ENCODE assay signal across 26 mouse cellular contexts in genomic region chr8:46408886-46409285, GRCm38 (mm10).
DNase-seq lines count a peak whose midpoint lies in the region; ATAC-seq and TF ChIP-seq lines count a peak whose summit lies in the region.
"Had no signal": no experiment of that assay in that cellular context is flagged by ENCODE, and none has a peak within 500 bp of the region (broad histone marks: within the 10 kb centered on the region; RNA-seq: fewer than 3 reads in every experiment).

No protein-coding gene starts in this region.

- no peak overlapping the region for H3K4me2 ChIP-seq in liver, embryonic 16.5 days (ENCODE audit: low read depth, low read length)
- no peak overlapping the region for H3K4me2 ChIP-seq in liver, embryonic 11.5 days
- H3K4me2 ChIP-seq in liver, postnatal 0 days (ENCODE audit: low read depth, low read length) = no peak overlapping the region
- H3K4me2 ChIP-seq: heart, embryonic 12.5 days; limb, embryonic 12.5 days; midbrain, embryonic 11.5 days; neural tube, embryonic 15.5 days had no signal

- TF ChIP-seq CTCF in liver, postnatal 0 days (IDR thresholded peaks at IDR 0.05; ENCODE audit: low read depth) = no peak

- no peaks in the 10 kb centered on the region; the same call in 1 of the 2 replicates for H3K4me1 ChIP-seq in liver, embryonic 16.5 days (ENCODE audit: control insufficient read depth, low read depth, low read length)
- no peaks in the 10 kb centered on the region for H3K4me1 ChIP-seq in liver, embryonic 11.5 days (replicated peaks; ENCODE audit: control insufficient read depth, insufficient read depth, low read length)
- H3K4me1 ChIP-seq in liver, postnatal 0 days (ENCODE audit: insufficient read depth) = peaks cover 6% of the 10 kb centered on the region; the same call in 1 of the 2 replicates
- H3K4me1 ChIP-seq: embryonic facial prominence, embryonic 10.5 days; heart, embryonic 12.5 days; limb, embryonic 12.5 days; neural tube, embryonic 15.5 days had no signal

- DNase-seq in kidney, adult 11 months = peak; percentile 52
- DNase-seq in kidney, postnatal 10 days = no peak
- no peak for DNase-seq in liver, embryonic 11.5 days (ENCODE audit: low spot score)
- no peak for DNase-seq in liver, postnatal 0 days
- no peak for DNase-seq in thymus, adult 18-20 months
- DNase-seq in testis, postnatal 10 days (ENCODE audit: low spot score) = no peak
- DNase-seq in natural killer cell, adult 2 months (ENCODE audit: low spot score in 2 of 2) = no peak
- DNase-seq: adrenal gland, adult 8-10 months; cerebellum, adult 11-12 months; cerebellum, postnatal 10 days; gastrocnemius, postnatal 10 days; heart, postnatal 10 days; lung, adult 18-20 months; lung, postnatal 14 days; right cerebral cortex, adult 18-20 months; thymus, postnatal 4 days had no signal

- H3K27ac ChIP-seq in liver, embryonic 16.5 days (ENCODE audit: low read length) = peak overlapping the region; percentile 58; the same call in 1 of the 2 replicates
- no peak overlapping the region for H3K27ac ChIP-seq in liver, embryonic 11.5 days (ENCODE audit: low read depth, low read length)
- H3K27ac ChIP-seq in liver, postnatal 0 days (ENCODE audit: low read depth) = peak overlapping the region; percentile 90
- H3K27ac ChIP-seq: embryonic facial prominence, embryonic 10.5 days; hindbrain, postnatal 0 days; layer of hippocampus, adult 2 months; limb, embryonic 12.5 days; neural tube, embryonic 15.5 days had no signal

- peak; percentile 58 for ATAC-seq in liver, embryonic 16.5 days (ENCODE audit: low read depth)
- ATAC-seq in liver, embryonic 11.5 days (replicated peaks; ENCODE audit: low FRiP score) = no peak
- ATAC-seq in liver, postnatal 0 days = peak; percentile 78
- ATAC-seq: activated CD4-positive, CD25-positive, alpha-beta regulatory T cell, adult 4 months; forebrain, embryonic 16.5 days; hindbrain, postnatal 0 days had no signal

- H3K27me3 ChIP-seq in liver, embryonic 16.5 days (ENCODE audit: control insufficient read depth, insufficient read depth, low read depth, low read length) = no peaks in the 10 kb centered on the region
- H3K27me3 ChIP-seq in liver, embryonic 11.5 days (replicated peaks; ENCODE audit: control insufficient read depth, insufficient read depth, low read length) = no peaks in the 10 kb centered on the region
- H3K27me3 ChIP-seq in liver, postnatal 0 days (ENCODE audit: insufficient read depth, low read length) = no peaks in the 10 kb centered on the region
- H3K27me3 ChIP-seq: heart, embryonic 12.5 days; limb, embryonic 12.5 days; neural tube, embryonic 15.5 days had no signal

- WGBS in liver, embryonic 16.5 days (ENCODE audit: insufficient replicate concordance) = 74% methylated on average over 7 of the region's 7 CpGs
- 87% methylated on average over 7 of the region's 7 CpGs for WGBS in liver, embryonic 11.5 days
- 74% methylated on average over 7 of the region's 7 CpGs for WGBS in liver, postnatal 0 days (ENCODE audit: insufficient replicate concordance)

- H3K4me3 ChIP-seq in liver, embryonic 16.5 days (ENCODE audit: low read depth, low read length) = no peak overlapping the region
- H3K4me3 ChIP-seq in liver, embryonic 11.5 days (ENCODE audit: low read depth, low read length) = no peak overlapping the region
- no peak overlapping the region for H3K4me3 ChIP-seq in liver, postnatal 0 days (ENCODE audit: low read depth, low read length)
- H3K4me3 ChIP-seq: embryonic facial prominence, embryonic 10.5 days; heart, embryonic 12.5 days; layer of hippocampus, adult 2 months; limb, embryonic 12.5 days; neural tube, embryonic 15.5 days had no signal

- TF ChIP-seq EP300 in liver, postnatal 0 days (IDR thresholded peaks at IDR 0.05; ENCODE audit: low read depth) = no peak

- H3K36me3 ChIP-seq in liver, embryonic 16.5 days (ENCODE audit: control insufficient read depth, insufficient read depth) = no peaks in the 10 kb centered on the region
- no peaks in the 10 kb centered on the region for H3K36me3 ChIP-seq in liver, embryonic 11.5 days (ENCODE audit: control insufficient read depth, insufficient read depth, low read length)
- no peaks in the 10 kb centered on the region for H3K36me3 ChIP-seq in liver, postnatal 0 days (replicated peaks; ENCODE audit: insufficient read depth, low read length)
- H3K36me3 ChIP-seq: embryonic facial prominence, embryonic 10.5 days; heart, embryonic 12.5 days; limb, embryonic 12.5 days; neural tube, embryonic 15.5 days had no signal

- no peaks in the 10 kb centered on the region for H3K9me3 ChIP-seq in liver, embryonic 16.5 days (replicated peaks; ENCODE audit: control insufficient read depth, low read length)
- no peaks in the 10 kb centered on the region for H3K9me3 ChIP-seq in liver, embryonic 11.5 days (ENCODE audit: control insufficient read depth, low read length)
- H3K9me3 ChIP-seq in liver, postnatal 0 days (ENCODE audit: low read length) = no peaks in the 10 kb centered on the region
- H3K9me3 ChIP-seq: limb, embryonic 12.5 days; neural tube, embryonic 15.5 days had no signal

- H3K9ac ChIP-seq in liver, embryonic 16.5 days (ENCODE audit: low read depth, low read length) = no peak overlapping the region
- H3K9ac ChIP-seq in liver, embryonic 11.5 days (ENCODE audit: low read depth, low read length) = no peak overlapping the region
- H3K9ac ChIP-seq in liver, postnatal 0 days (replicated peaks) = no peak overlapping the region
- H3K9ac ChIP-seq: heart, embryonic 12.5 days; limb, embryonic 12.5 days; neural tube, embryonic 15.5 days had no signal
